Mouse (Mus musculus) G1E (cell line): ENCODE results near the gene Mmaa. TPM values are rescaled to one million over a fixed set of nuclear protein-coding genes. Genes with fewer than 3 reads are reported as not detected.

Experiments used
- ATAC-seq: 2 replicates; pipeline ENCODE4 v1.8.0; 2016; ENCODE audit warnings: mild to moderate bottlenecking; ENCODE audit not compliant: insufficient number of reproducible peaks, poor library complexity, low FRiP score, severe bottlenecking; ENCODE audit errors: extremely low read depth
- DNase-seq: peaks from one replicate; pipeline ENCODE4 v3.0.0; 2012; ENCODE audit warnings: low spot score
- H3K27me3 ChIP-seq: 2 replicates; pipeline ENCODE4 v1.6.1; 2012; ENCODE audit warnings: mild to moderate bottlenecking, low read length, inconsistent platforms; ENCODE audit not compliant: insufficient read depth
- H3K36me3 ChIP-seq: replicated peaks from 2 replicates; pipeline ENCODE3; 2012; ENCODE audit warnings: mild to moderate bottlenecking, inconsistent platforms
- H3K4me1 ChIP-seq: 2 replicates; pipeline ENCODE4 v1.6.1; 2012; ENCODE audit warnings: low read depth, low read length, inconsistent platforms, mixed read lengths; ENCODE audit not compliant: insufficient read depth
- H3K4me3 ChIP-seq: 2 replicates; pipeline ENCODE4 v1.5.1; 2012; ENCODE audit warnings: low read depth, mild to moderate bottlenecking, inconsistent platforms, low read length, moderate library complexity, mixed read lengths
- H3K9me3 ChIP-seq: replicated peaks from 2 replicates; pipeline ENCODE4 v1.6.1; 2012; ENCODE audit warnings: inconsistent platforms
- CTCF ChIP-seq: IDR thresholded peaks from 2 replicates; pipeline ENCODE4 v1.5.1; 2012; ENCODE audit warnings: low read depth, low read length, inconsistent platforms, mixed read lengths
- GATA1 ChIP-seq: IDR thresholded peaks from 2 replicates; pipeline ENCODE4 v1.6.1; 2012; ENCODE audit warnings: borderline replicate concordance, low read length, inconsistent platforms, mixed read lengths
- GATA2 ChIP-seq: IDR thresholded peaks from 2 replicates; pipeline ENCODE4 v1.6.1; 2012; ENCODE audit warnings: low read depth, low read length, inconsistent platforms, borderline replicate concordance
- POLR2AphosphoS5 ChIP-seq: IDR thresholded peaks from 2 replicates; pipeline ENCODE4 v1.6.1; 2012; ENCODE audit warnings: low read depth, low read length, inconsistent platforms; ENCODE audit not compliant: insufficient replicate concordance
- TAL1 ChIP-seq: conservative IDR thresholded peaks from 2 replicates; pipeline ENCODE4 v1.6.1; 2012; ENCODE audit warnings: low read depth, low read length, inconsistent platforms, mixed read lengths
- polyA plus RNA-seq: library from polyadenylated mRNA; stranded (reverse); fragments of >175 nt; gene quantifications from 2 replicates; pipeline ENCODE4 v1.2.3, GENCODE M21; 2012
- total RNA-seq, 2 experiments: library from RNA; stranded (forward) in 1 of 2; stranded (reverse) in 1 of 2; fragments of 200-1000 nt in 1 of 2; fragments of >200 nt in 1 of 2; fragmentation: Nextera tagmentation in 1 of 2; gene quantifications; 2 replicates each; pipeline ENCODE4 v1.2.3; 2014 to 2017

Gene Mmaa
- total and polyA plus RNA-seq, 3 experiments: 0.47 to 6.4 (median 4.1) TPM

DNA sequence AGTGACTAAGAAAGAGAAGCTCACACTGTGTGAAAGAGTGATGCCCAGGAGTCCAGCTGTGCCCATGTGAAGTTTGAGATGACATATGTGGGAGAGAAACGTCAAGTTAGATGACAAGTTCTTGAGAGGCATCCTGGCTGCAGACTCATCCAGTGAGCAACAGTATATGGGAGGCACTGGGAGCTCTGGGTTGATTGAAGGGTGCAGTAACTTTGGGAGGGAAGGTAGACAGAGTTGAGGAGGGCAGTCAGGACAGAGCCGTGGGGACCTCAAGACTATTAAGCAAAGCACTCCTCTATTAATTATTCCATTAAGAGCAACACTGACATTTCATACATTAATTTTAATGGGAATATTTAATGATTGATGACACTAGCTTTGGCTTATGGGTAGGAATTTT, 35.0 kb upstream of the Mmaa start:
- H3K27me3 ChIP-seq: peaks cover 49% of the 10 kb centered on the region
- no peaks in the 10 kb centered on the region for H3K4me1 ChIP-seq
- no peaks in the 10 kb centered on the region for H3K36me3 ChIP-seq
- DNase-seq (no peak), ATAC-seq (no peak)
- H3K9me3 ChIP-seq: no peaks in the 10 kb centered on the region
- TF ChIP-seq POLR2AphosphoS5 (no peak), TAL1 (no peak), GATA1 (no peak), GATA2 (no peak), CTCF (no peak)
- H3K4me3 ChIP-seq: no peak overlapping the region

GRCm38 (mm10) chr8:79329182-79329581, 34.4 kb upstream of the Mmaa start:
- Histone ChIP-seq H3K4me3 (no peak overlapping the region), H3K27me3 (peaks cover 48% of the 10 kb centered on the region), H3K4me1 (no peaks in the 10 kb centered on the region), H3K9me3 (no peaks in the 10 kb centered on the region), H3K36me3 (no peaks in the 10 kb centered on the region)
- DNase-seq (no peak), ATAC-seq (no peak)
- TF ChIP-seq POLR2AphosphoS5 (no peak), GATA2 (no peak), TAL1 (no peak), GATA1 (no peak), CTCF (no peak)

DNA sequence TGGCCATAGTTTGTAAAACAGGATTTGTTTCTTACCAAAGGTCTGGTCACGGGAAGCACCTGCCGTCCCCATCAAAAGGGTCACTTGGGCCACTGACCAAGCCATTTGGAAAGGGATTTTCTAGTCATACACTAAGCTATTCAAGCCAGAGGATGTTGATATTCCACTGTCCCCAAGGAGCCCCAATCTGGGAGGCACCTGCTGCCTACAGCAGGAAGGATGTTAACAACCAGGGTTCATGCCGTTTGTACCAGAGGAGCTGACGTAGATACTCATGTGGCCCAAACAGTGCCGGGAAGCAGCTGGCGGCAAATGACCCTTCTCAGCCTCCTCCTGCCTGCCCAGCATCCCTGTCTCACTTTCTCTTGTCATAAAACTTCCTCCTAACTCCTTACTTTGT, 30.8 kb upstream of the Mmaa start:
- H3K4me1 ChIP-seq: no peaks in the 10 kb centered on the region

DNA sequence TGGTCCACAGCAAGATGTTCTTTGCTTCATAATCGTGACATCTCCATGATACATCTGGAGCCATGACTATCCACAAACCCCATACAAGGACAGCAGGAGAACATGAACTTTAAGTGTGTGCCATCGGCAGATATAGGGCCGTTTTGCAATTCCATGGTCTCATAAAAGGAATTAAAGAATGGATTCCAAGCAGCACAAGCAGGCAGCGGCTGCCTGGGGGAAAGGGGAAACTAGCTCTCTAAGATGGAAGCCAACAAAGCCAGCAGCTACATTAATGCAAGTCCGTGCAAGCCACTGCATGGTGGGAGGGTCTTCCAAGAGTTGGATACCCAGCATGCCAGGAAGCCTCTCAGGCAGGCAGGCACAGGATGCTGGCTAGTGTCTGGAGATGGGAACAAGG, 30.2 kb upstream of the Mmaa start:
- DNase-seq (no peak), ATAC-seq (no peak)
- Histone ChIP-seq H3K4me1 (no peaks in the 10 kb centered on the region), H3K36me3 (no peaks in the 10 kb centered on the region), H3K4me3 (no peak overlapping the region), H3K9me3 (no peaks in the 10 kb centered on the region), H3K27me3 (peaks cover 25% of the 10 kb centered on the region)
- TF ChIP-seq CTCF (no peak), TAL1 (no peak), GATA2 (no peak), POLR2AphosphoS5 (no peak), GATA1 (no peak)

More for the DNA sequence above, 30.8 kb upstream of the Mmaa start:
- no peak overlapping the region for H3K4me3 ChIP-seq
- ATAC-seq (no peak), DNase-seq (no peak)
- TF ChIP-seq POLR2AphosphoS5 (no peak), GATA2 (no peak), CTCF (no peak), GATA1 (no peak), TAL1 (no peak)
- peaks cover 25% of the 10 kb centered on the region for H3K27me3 ChIP-seq
- H3K9me3 ChIP-seq: no peaks in the 10 kb centered on the region
- no peaks in the 10 kb centered on the region for H3K36me3 ChIP-seq

GRCm38 (mm10) chr8:79324036-79324435, 29.3 kb upstream of the Mmaa start:
- Histone ChIP-seq H3K4me3 (no peak overlapping the region), H3K27me3 (peaks cover 20% of the 10 kb centered on the region), H3K36me3 (no peaks in the 10 kb centered on the region), H3K4me1 (no peaks in the 10 kb centered on the region), H3K9me3 (no peaks in the 10 kb centered on the region)
- TF ChIP-seq GATA2 (no peak), TAL1 (no peak), CTCF (no peak), GATA1 (no peak), POLR2AphosphoS5 (no peak)
- ATAC-seq: no peak
- no peak for DNase-seq

DNA sequence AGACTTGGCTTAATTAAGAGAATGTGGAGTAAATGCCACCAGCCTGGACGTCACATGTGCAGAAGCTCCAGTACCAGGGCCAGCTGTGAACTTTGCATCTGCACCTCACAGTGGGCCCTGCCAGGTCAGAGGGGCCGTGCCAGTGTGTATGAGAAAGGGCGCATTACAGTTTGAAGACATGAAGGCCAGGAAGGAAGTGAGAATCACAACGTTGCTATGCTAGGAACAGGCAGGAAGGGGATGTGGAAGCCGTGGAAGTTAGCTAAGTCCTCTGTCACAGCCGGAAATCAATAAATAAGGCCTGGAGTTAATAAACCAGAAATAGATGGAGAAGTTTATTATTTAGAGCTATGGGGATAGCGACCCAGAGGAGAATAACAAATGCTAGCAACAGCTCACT, 28.4 kb upstream of the Mmaa start:
- ATAC-seq: no peak
- Histone ChIP-seq H3K4me3 (no peak overlapping the region), H3K36me3 (no peaks in the 10 kb centered on the region), H3K9me3 (no peaks in the 10 kb centered on the region), H3K4me1 (no peaks in the 10 kb centered on the region), H3K27me3 (peaks cover 17% of the 10 kb centered on the region)
- TF ChIP-seq GATA2 (no peak), GATA1 (no peak), TAL1 (no peak), CTCF (no peak), POLR2AphosphoS5 (no peak)
- DNase-seq: no peak

GRCm38 (mm10) chr8:79310801-79311200, 16.1 kb upstream of the Mmaa start:
- Histone ChIP-seq H3K27me3 (peaks cover 9% of the 10 kb centered on the region; the same call in 1 of the 2 replicates), H3K4me3 (no peak overlapping the region), H3K36me3 (no peaks in the 10 kb centered on the region), H3K9me3 (no peaks in the 10 kb centered on the region), H3K4me1 (peaks cover 3% of the 10 kb centered on the region; the same call in 1 of the 2 replicates)
- ATAC-seq (no peak), DNase-seq (no peak)
- TF ChIP-seq POLR2AphosphoS5 (no peak), GATA1 (no peak), GATA2 (no peak), TAL1 (no peak), CTCF (no peak)
